Mouse (Mus musculus) right cerebral cortex, postnatal 14 days (tissue): ENCODE data around the gene Atp6v1c2.
A peak's percentile ranks its signal among the peaks of the same experiment; 100 is the strongest.

ENCODE experiments used
- DNase-seq: peaks from one replicate; pipeline ENCODE4 v3.0.0; 2022

The Atp6v1c2 gene

GRCm38 (mm10) chr12:17255602-17256001, 73.6 kb downstream of the Atp6v1c2 start:
- DNase-seq = peak; percentile 31

- peak; percentile 72 for DNase-seq
Observed at GRCm38 (mm10) chr12:17253069-17253468, 76.1 kb downstream of the Atp6v1c2 start.

- peak; percentile 1 for DNase-seq
Observed at GRCm38 (mm10) chr12:17250962-17251361, 78.2 kb downstream of the Atp6v1c2 start.

- DNase-seq = peak; percentile 34
Observed at GRCm38 (mm10) chr12:17242041-17242440, 87.1 kb downstream of the Atp6v1c2 start.

- DNase-seq = peak; percentile 5
Observed at GRCm38 (mm10) chr12:17241614-17242013, 87.5 kb downstream of the Atp6v1c2 start.

GRCm38 (mm10) chr12:17241016-17241415, 88.1 kb downstream of the Atp6v1c2 start:
- peak; percentile 5 for DNase-seq

- DNase-seq = no peak
Observed at GRCm38 (mm10) chr12:17239428-17239688, 89.8 kb downstream of the Atp6v1c2 start.

DNA sequence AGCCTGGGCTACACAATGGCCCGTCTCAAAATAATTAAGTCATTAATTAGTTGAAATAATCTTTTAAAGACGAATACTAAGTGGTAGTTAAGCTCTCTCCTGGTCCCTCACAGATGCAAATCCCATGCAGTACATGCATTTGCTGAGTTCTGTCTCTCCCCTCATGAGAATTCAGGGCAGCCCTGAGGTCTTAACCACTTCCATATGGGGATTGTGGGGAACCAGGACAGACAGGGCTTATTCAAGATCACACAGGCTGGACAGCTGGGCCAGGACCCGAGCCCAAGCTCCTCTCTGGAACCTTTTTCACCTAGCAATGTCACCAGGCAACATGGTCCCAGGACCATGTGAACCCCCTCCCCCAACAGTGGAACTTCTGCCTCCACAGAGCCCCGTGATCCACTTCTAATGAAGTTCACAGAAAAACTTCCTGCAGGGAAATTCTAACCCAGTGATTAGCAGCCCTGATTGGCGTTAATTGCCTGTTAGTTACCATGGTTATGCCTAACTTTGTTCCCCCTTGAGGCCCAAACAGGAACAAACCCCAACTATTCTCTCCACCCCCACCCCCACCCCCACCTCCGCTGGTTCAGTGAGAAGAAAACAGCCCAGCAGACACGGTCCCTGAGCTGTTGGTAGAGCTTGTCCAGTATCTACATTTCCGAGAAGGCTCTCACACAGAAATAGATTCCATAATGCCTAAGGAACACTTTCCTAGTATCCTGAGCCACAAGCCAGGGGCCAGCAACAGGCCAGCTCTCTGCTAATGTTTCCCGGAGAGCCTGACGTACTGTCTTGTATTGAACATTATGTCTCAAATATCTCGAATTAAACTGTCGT, 90.4 kb downstream of the Atp6v1c2 start:
- DNase-seq = no peak

GRCm38 (mm10) chr12:17235535-17236313, 93.4 kb downstream of the Atp6v1c2 start:
- DNase-seq = no peak
